Mouse (Mus musculus) testis, postnatal 14 days (tissue): ENCODE measurements around the gene Adam15.
A peak's percentile ranks its signal among the peaks of the same experiment; 100 is the strongest.

Experiments
- DNase-seq: peaks from one replicate; pipeline ENCODE4 v3.0.0; 2021; ENCODE audit warnings: low spot score

The Adam15 gene

DNA sequence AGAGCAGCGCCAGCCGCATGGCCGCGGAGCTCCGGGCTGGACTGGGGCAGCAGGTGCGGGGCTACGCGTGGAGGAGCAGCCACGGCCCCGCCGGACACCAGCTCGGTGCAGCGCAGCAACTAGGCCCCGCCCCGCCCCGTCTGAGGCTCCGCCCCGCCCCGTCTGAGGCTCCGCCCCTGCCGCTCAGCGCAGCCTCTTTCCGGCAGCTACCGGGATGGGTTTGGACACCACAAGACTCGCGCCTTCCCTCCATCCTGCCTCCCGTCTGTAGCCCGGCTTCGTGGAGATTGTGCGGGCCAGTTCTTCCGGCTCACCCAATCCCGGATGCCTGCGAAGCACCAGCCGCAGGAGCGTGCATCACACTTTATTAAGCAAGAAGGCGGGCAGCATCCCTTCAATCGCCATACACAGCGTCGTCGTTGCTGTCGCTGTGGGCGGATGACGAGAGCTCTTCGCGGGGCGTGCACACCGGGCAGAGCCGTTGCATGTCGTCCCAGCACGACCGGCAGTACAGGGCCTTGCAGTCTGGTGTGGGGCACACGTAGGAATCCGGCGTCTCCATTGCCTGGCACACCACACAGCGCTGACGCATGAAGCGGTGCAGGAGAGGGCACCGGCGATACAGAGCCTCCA is at the start of gene Adam15:
TSS of gene Adam15 (minus strand) at position 128 of the 633 bp plus-strand sequence.
- DNase-seq: peak; percentile 87

DNA sequence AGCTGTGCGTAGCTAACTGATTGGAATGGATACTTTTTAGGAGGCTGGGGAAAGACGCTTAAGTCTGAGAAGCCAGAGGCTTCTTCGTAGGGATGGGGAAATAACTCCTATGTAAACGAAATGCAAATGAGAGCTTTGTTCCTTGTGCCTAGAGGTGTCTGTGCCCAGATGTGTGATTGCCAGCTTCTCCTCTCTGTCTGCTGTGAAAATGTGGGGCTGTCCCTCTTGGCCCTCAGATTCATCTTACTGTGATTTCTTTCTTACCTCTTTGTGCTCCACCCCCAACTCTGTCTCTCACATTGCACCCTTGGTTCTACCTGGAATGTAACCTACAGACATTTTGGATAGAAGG is 46.8 kb upstream of the Adam15 start:
- no peak for DNase-seq

GRCm38 (mm10) chr3:89395806-89396653 is 46.2 kb upstream of the Adam15 start:
- peak; percentile 78 for DNase-seq

DNA sequence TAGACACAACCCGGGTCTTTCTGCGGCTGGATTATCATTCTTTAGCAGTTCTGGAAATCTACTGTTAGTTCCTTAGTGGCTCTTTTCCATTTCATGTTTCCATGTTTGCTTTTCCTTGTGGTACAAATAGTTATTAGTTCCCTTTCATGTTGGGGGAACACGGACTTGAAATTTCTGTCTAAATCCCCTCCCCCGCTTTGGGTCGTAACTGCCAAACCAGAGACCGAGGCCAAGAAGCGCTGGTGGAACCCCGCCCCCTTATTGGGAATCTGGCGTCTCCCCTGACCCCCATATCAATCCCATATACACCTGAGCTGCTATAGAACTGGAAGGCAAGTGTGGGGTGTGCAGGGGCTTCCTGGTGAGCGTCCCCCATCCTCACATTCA is 45.6 kb upstream of the Adam15 start:
- DNase-seq: no peak

DNA sequence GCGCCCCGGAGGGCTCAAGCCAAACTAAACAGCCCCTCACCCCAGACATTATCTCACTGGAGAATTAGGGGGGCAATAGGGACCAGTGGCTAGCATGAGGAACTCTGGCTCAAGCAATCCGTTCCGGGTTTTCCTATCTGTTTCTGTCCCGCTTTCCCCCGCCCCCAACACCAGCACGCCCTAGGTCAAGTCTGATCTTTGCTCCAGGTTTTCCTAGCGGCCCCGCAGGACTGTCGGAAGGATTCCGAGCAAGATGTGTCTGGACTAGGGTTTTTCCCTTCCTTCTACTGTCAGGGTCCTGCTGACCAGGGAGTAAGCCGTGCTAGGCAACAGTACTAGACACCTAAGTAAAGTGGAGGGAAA is 45.1 kb upstream of the Adam15 start:
- peak; percentile 87 for DNase-seq

DNA sequence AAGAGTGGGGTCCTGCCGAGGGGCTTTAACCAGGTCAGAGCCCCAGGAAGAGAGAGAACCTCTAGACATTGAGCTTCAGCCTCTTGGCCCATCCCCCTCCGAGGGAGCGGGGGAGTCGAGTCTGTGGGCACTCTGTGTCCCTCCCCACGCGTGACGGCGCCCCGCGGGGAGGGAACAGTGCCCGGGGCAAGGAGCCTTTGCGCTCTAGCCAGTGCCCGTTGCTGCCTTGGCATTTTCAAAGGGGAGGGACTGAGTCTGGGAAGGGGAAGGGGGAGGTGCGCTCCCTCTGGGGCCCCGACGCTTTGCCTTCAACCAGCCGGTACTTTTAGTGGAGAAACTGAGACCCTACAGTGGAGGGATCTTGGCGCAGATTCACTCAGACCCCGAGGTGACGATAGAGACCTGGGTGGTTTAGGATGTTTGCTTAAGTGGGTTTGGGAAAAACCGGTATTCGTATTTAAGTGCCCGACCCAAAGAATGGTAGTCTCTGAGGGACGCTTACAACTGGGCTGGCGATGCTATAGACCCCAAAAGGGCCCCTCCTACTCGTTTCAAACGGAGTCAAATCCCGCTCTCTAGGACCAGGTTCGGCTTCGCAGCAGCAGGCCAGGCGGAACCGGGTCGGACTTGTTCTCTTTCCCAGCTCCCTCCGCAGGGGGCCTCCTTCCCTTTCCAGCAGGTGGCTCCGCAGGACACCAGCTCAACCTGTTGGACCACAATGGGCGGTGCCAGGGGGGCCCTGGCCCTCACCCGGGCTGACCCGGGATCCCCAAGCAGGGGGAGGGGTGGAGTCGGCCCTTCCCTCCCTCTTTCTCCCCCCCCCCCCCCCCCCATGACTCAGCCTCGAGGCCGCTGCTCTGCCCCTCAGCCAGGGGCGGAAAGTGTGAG is 44.5 kb upstream of the Adam15 start, which contains the start of gene Zbtb7b:
TSS of gene Zbtb7b (minus strand) at position 771 of the 888 bp plus-strand sequence.
- peak; percentile 86 for DNase-seq

DNA sequence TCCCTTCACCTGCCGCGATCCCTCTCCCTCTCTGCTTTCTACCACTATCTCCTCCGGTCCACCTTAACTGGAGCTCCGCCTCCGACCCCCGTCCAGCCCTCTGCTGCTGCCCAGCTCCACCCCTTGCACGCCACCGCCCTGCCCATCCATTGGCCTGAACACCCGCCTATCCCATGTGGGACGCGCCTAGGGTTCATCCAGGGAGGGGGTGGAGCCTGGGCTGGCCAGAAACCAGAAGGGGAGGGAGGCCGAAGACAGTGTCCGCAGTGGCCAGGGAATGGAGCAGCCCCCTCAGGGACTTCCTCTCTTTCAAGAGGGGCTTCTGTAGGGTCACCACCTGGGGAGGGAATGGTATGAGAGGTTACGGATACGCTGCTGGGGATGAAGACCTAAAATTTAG is 43.8 kb upstream of the Adam15 start:
- peak; percentile 98 for DNase-seq

DNA sequence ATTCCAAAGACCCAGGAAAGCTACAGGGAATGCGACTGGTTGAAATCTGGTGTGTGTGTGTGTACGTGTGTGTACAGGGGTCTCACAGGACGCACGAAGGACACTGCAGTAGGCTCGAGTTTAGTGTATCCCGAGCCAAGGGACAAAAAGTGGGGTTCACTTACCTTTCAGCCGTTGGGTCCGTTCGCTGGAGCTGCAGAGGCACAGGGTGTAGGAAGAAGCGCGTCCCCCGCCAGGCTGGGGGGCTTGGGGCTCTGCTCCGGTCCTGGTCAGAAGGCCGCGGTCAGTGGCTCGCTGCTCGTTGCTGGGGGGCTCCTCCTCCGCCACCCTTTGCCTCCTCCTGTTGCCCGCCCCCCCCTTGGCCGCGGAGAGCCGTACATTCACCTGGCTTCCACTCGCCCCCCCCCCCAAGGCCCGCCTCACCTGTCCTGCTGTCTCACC is 43.1 kb upstream of the Adam15 start:
- no peak for DNase-seq

DNA sequence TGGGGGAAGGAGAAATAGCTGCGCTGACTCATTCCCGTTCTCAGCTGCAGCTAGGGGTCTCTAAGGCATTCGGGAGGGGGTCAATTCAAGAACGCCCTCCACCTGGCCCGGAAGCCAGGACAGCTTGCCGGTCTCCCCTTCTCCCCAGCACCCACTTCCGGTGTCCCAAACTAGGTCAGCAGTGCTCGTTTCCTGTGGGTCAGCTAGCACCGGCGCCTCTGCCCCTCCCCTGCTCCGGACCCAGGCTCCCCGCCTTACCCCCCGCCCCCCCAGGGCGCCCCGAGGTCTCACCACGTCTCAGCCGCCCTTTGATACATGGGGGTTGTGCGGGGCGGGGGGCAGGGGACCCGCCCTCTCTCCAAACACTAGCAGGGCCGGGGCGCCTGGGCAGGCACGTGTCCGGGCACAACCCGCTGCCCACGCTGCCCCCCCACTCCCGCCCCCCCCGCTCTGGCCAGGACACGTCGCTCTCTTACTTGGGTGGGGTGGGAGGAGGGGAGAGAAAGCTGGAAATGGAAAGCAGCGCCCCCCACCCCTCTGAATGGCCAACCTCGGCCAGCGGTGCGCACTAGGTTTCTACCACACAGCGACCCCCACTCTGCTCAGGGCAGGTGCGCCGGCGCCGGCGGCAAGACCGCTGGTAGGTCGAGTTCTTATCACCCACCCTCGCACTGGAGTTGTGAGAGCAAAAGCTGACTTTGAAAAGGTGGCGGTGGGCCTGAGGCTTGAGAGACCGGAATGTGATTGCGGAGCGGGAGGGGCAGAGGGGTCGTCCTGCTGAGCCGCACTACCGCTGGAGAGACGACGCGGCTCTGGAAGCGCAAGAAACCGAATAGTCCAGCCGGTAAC is 42.1 kb upstream of the Adam15 start:
- DNase-seq: peak; percentile 60

GRCm38 (mm10) chr3:89390699-89391662 is 41.2 kb upstream of the Adam15 start:
- DNase-seq: no peak

GRCm38 (mm10) chr3:89390111-89390515 is 40.3 kb upstream of the Adam15 start:
- no peak for DNase-seq

GRCm38 (mm10) chr3:89388901-89389740 is 39.3 kb upstream of the Adam15 start:
- no peak for DNase-seq

- no peak for DNase-seq
Observed at GRCm38 (mm10) chr3:89388134-89388881, 38.5 kb upstream of the Adam15 start.

- no peak for DNase-seq
Observed at GRCm38 (mm10) chr3:89387632-89388031, 37.8 kb upstream of the Adam15 start.

GRCm38 (mm10) chr3:89386438-89387420 is 36.9 kb upstream of the Adam15 start:
- no peak for DNase-seq

DNA sequence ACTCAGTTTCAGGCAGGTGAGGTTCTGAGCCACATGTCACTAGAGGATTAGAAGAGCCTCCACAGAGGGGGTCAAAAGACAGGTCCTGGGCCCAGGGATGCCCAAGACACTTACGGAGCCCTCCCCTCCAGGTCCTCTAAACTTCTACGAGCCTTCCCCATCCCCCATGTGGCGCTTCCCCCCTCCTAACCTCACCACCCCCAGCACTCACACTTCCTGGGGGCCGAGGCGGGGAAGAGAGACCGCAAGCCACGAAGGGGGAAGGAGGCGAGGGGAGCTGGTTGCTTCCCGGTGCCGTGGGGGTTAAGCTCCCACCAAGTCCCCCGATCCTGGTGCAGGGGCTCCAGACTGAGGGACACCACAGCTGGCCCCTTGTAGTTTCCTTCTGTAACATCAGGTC is 35.7 kb upstream of the Adam15 start:
- DNase-seq: no peak

- DNase-seq: no peak
Observed at GRCm38 (mm10) chr3:89384331-89385076, 34.7 kb upstream of the Adam15 start.
